Mouse (Mus musculus): ENCODE results near the gene Rbm14.
"Not testable (repeated sequence)": the region's sequence is repeated elsewhere in the genome, so short reads cannot be mapped to it uniquely, and the experiment has no call there.

Rbm14 gene

DNA sequence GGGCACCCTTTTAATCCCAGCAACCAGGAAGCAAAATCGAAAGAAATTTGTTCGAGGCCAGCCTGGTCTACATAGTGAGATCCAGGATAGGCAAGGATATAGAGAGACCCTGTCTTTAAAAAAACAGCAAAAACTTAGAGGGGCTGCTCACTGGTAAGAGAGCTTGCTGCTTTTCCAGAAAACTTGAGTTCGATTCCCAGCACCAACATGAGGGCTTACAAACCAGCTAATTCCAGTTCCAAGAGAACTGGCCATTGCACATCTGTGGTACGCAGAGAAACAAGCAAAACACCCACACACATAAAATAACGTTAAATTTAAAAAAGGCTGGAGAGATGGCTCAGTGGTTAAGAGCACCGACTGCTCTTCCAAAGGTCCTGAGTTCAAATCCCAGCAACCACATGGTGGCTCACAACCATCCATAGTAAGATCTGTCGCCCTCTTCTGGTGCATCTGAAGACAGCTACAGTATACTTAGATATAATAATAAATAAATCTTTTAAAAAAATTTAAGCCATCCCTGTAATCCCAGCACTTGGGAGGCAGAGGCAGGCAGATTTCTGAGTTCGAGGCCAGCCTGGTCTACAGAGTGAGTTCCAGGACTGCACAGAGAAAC is 1.0 kb upstream of the Rbm14 start:
- DNase-seq, result not testable (repeated sequence)

GRCm38 (mm10) chr19:4811909-4812242 is 442 bp upstream of the Rbm14 start:
- DNase-seq, result no peak

DNA sequence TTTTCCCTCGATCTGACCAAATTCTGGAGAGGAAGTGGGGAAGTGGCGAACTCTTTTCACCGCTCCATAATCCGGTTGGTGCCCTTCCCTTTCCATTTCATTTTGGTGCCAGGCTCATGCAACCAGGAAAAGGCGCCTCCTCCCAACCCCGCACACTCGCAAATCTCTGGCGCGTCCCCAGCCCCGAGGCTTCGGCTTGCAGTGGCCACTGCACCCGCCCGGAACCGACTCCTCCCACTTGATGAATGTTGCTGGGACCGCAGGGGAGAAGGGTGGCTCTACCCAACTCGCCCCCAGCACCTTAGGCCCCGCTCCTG is 730 bp downstream of the Rbm14 start:
- no peak for DNase-seq

GRCm38 (mm10) chr19:4810309-4810708 is 1.1 kb downstream of the Rbm14 start:
- no peak for DNase-seq

DNA sequence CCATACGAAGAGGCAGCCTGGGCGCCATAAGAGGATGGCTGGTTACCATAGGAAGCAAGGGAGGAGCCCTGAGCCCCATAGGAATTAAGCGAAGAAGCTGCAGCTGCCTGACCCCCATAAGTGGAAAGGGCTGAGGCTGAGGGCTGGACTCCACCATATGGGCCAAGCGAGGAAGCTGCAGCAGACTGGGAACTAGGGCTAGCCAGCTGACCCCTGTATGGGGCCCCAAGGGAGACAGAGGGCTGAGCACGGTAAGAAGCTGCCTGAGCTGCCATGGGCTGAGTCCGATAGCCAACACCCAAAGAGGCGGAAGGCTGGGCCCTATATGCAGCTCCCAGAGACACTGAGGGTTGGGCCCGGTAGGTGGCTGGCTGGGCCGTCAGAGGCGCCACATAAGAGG is 8.2 kb downstream of the Rbm14 start:
- DNase-seq, result peak in 1 of 2 experiments; percentile 28

GRCm38 (mm10) chr19:4802691-4803091 is 8.7 kb downstream of the Rbm14 start:
- peak; percentile 60 to 63 for DNase-seq

DNA sequence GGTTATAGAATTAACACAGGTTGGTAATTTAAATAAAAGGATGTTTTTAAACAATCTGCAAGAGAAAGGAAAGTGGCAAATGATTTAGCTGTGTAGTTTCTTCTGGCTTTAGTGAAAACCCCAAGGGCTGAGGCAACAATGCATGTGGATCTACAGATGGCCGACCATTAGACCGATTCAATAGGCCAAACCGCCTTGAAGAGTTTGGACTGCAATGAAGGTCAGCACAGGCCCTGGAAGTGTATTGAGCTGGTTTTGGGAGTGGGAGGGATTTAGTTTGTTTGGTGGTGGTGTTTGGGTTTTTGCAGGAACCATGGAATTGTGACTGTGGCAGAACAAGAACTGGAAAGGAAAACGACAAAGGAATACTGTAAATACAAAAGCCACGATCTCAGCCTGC is 12.4 kb downstream of the Rbm14 start:
- no peak for DNase-seq

DNA sequence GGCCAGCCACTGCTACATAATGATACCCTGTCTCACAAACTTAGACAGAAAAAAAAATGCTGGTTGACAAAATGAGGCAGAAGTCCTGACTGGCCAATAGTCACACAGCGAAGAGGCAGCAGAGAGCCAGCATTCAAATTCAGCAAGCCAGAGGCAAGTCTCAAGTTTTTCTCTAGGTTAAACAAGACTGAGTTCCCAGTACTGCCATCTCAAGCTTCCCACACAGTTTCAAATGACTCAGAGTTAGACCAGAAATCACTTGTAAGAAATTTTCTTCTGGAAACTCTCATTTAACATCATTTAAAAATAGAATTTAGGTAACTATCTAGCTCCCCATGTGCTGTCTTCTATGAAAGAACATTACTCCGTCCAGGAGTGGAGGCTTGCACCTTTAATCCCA is 13.6 kb downstream of the Rbm14 start:
- DNase-seq, result no peak

DNA sequence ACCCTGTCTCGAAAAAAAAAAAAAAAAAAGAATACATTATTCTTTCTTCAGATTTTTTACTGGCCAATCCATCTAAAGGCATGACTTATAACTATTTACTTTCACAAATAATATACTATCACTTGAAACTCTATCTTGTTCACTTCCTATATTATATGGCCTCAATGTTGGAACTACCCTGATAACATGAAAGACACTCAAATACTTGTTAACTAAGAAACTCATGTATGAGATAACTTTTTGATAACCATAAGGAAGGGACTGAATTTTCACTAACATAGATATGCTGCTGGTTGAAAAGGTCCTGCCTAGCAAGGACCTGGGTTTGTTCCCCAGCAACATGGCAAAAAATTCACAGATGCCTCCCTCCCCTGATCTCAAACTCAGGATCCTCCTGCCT is 15.5 kb downstream of the Rbm14 start:
- DNase-seq, result no peak

DNA sequence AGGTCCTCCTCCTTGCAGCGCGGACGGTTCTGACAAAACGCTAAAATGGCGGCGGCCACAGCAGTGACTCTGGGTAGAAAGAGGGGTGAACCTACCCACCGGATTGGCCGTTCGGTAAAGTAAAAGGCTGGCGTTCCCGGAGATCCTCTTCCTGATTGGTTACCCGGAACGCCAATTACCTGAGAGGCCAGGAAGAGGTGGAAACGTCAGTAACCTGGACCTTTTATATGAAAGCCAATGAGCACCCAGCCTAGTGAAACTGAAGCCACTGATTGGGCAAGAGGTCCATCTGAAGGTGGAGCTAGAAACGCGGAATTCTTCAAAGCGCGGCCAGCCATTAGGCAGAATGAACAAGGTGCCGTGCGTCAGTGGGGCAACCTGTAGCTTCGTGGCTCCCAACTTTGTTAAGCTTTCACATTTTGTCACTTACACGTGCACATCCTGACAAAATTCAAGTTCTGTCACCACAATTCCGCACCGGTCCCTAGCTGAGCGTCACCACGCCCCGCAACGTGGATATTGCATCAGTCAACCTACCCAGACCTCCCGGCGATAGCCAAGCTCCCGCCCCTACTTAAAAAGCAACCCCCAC is 17.5 kb downstream of the Rbm14 start, which contains the start of gene Rbm4:
Gene Rbm4 (minus strand): TSS at position 71 of the 592 bp plus-strand sequence.
- peak; percentile 97 to 99 for DNase-seq

- no peak for DNase-seq
Observed at GRCm38 (mm10) chr19:4793281-4793830, 18.1 kb downstream of the Rbm14 start.

DNA sequence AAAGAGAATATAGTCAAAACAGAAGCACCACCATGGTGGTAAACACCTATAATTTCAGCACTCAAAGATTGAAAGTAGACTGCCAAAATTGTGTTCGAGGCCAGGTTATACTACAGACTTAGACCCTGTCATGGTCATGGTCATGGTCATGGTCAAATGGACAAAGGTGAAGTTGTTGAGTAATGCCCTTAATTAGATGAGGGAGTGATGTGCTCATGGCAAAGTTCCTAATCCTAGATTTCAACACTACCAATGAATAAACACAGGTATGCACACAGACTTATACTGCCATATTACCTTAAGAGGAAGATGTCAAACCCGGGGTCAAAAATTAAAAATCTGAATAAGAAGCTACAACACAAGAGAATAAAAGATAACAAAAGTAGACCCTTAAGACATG is 25.1 kb downstream of the Rbm14 start:
- DNase-seq, result no peak

DNA sequence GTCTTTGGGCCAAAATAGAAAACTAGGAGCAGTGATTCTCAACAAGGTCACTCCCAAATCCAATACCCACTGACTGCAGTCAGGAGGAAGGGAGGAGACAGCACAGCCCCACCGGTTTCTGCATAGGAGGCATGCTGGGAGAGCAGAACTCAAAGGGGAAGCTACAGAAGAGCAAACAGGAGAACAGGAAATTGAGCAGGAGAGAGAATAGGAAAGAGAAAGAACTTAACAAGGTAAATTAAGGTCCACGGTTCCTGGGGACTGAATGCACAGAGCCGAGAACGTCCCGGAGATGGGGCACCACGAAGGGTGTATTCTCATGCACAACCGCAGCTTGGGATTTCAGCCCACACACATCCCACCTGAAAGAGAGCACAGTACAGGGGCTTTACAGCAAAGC is 26.2 kb downstream of the Rbm14 start:
- DNase-seq, result no peak

DNA sequence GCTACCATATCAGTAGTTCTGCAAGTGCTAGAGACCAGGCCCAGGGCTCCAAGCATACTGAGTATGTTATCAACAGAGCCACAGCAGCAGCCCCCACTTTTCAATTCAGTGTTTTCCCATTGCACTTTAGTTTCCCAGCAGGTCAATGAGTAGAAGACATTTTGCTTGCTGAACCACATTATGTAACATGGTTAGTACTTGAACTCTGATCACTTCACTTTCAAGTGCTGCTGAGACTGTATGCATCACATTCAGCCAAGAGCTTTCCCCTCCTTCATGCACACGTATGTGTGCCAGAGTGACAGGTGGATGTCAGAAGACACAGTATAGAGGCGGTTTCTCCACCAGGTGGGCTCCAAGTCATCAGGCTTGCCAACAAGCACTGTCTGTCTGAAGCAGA is 28.5 kb downstream of the Rbm14 start:
- DNase-seq, result no peak

DNA sequence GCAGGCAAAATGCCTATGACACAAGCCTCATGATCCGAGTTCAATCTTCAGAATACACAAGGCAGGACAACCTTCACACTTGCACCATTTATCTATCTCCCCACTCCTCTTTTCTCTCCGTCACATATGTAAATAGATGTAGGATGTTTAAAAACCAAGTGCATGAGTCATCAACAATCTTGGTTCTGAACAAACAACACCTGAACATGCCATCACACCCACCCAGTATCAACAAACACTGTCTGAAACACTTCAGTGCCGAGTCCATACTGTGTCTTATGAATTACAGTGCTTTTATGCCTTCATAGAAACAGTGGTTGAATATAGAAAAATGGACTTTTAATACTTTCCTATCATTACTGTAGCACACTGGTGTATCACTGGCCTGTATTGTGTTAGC is 38.6 kb downstream of the Rbm14 start:
- no peak for DNase-seq

- DNase-seq, result no peak
Observed at GRCm38 (mm10) chr19:4767507-4768148, 43.8 kb downstream of the Rbm14 start.

GRCm38 (mm10) chr19:4762876-4763275 is 48.6 kb downstream of the Rbm14 start:
- DNase-seq, result peak; percentile 68 to 70

DNA sequence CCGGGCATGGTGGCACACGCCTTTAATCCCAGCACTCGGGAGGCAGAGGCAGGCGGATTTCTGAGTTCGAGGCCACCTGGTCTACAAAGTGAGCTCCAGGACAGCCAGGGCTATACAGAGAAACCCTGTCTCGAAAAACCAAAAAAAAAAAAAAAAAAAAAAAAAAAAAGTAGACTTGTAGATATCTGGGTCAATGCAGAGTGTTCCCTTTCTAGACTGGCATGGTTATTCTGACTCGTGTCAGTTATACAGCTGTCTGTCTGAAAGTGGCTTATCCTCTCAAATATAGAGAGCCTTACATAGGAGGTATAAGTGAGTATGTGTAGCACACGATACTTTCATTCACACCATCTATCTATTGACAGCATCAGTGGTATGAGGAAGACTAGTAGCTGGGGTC is 50.9 kb downstream of the Rbm14 start:
- DNase-seq, result not testable (repeated sequence)

GRCm38 (mm10) chr19:4756921-4757320 is 54.5 kb downstream of the Rbm14 start:
- DNase-seq, result no peak

DNA sequence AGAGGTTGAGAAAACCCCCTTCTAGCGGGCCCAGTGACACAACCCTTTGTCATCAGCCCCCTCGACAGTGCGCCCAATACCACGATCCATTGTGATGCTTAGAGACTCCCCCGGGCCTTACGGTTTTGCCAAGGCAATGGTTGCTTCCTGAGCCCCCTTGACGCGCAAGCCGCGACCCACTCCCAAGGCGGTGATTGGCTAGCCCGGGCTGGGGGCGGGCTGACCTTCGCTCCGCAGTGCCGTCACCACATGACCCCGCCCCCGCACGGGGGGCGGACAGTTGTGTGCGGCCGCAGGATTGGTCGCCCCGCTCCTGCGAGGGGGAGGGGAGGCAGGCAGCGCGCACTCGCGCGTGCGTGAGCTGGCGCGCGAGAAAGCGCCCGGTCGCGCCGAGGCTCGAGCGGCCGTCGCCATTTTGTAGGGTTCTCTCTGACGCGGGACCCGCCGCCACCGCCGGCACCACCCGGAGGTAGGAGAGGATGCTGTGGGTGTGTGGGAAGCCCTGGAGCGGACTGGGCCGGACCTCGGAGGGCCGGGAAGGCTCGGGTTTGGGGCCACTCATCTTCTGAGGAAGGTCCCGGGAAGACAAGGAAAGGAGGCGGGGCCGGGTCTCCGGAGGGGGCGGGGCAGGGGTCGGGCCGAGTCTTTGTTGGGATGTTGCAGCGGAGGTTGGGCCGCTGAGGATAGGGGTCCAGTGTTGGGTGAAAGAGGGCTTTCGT is 55.1 kb downstream of the Rbm14 start, which contains the start of gene Rbm4b:
Gene Rbm4b (plus strand): TSS at position 305 of the 719 bp plus-strand sequence.
- peak; percentile 96 to 99 for DNase-seq

DNA sequence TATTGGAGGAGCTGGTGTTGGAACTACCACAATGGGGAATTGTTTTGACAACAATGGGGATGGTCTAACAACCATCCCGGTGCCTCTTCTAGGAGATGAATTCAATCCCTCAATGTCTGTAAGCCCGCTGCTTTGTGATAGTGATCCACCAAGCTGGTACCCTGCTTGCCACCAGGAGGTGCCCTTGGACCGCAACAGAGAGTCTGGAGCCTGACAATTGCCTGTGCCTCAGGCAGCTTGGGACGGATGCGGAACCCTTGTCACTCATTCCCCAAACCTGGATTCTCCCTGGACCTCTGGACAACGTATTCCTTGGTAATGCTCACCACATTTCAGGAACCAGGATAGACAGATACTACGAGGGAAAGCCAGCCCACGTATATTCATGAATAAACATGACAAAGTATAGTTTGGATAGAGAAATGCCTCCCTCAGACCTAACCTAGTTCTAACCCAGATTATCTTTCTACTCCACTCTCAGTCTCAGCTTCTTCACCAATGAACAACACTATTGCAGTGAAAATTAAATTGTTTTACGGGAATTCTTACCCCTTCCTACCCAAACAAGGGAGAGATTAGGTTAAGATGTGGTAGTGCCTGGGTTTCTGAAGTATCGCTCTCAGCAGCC is 55.8 kb downstream of the Rbm14 start:
- peak; percentile 93 to 95 for DNase-seq
